Mouse (Mus musculus) common myeloid progenitor, adult 5-6 weeks (primary cell): ENCODE measurements around the gene Celf5. TPM values are rescaled to one million over a fixed set of nuclear protein-coding genes. Genes with fewer than 3 reads are reported as not detected.
"Not testable (repeated sequence)": the region's sequence is repeated elsewhere in the genome, so short reads cannot be mapped to it uniquely, and the experiment has no call there.

Experiments used
- ATAC-seq: replicated peaks from 2 replicates; pipeline ENCODE4 v1.8.0; 2016; ENCODE audit warnings: low read depth, mild to moderate bottlenecking, moderate TSS enrichment, inconsistent platforms; ENCODE audit not compliant: poor library complexity, severe bottlenecking
- total RNA-seq: library from RNA; stranded (forward); fragments of 200-1000, 187-1606 nt; gene quantifications from 2 replicates; pipeline ENCODE4 v1.2.3, GENCODE M21; 2017

Gene Celf5
- total RNA-seq, 1 experiment from 2014 or later = 0.14 TPM

GRCm38 (mm10) chr10:81456983-81457563 is 25.4 kb downstream of the Celf5 start:
- peak; percentile 59 for ATAC-seq

GRCm38 (mm10) chr10:81455181-81455895 is 27.2 kb downstream of the Celf5 start, which contains the start of gene Nfic:
Nfic (minus strand) TSS chr10:81455635.
- ATAC-seq = no peak

- no peak for ATAC-seq
These were observed 28.4 kb downstream of the Celf5 start for GRCm38 (mm10) chr10:81454106-81454505.

- ATAC-seq = no peak
These were observed 29.6 kb downstream of the Celf5 start for GRCm38 (mm10) chr10:81452947-81453288.

- ATAC-seq = 0 out of 2 replicates have a peak, but pooled peaks have one; percentile 9
These were observed 30.1 kb downstream of the Celf5 start for GRCm38 (mm10) chr10:81452237-81452946.

GRCm38 (mm10) chr10:81451365-81451745 is 31.2 kb downstream of the Celf5 start:
- no peak for ATAC-seq

- ATAC-seq = no peak
These were observed 31.7 kb downstream of the Celf5 start for GRCm38 (mm10) chr10:81450641-81451364.

- peak; percentile 88 for ATAC-seq
These were observed 32.4 kb downstream of the Celf5 start for GRCm38 (mm10) chr10:81450140-81450539.

GRCm38 (mm10) chr10:81445516-81445915 is 37.0 kb downstream of the Celf5 start:
- not testable (repeated sequence) for ATAC-seq

- ATAC-seq = peak; percentile 89
These were observed 41.5 kb downstream of the Celf5 start for GRCm38 (mm10) chr10:81441019-81441418.

GRCm38 (mm10) chr10:81435436-81435835 is 47.1 kb downstream of the Celf5 start:
- no peak for ATAC-seq

- ATAC-seq = no peak
These were observed 47.9 kb downstream of the Celf5 start for GRCm38 (mm10) chr10:81434361-81435263.

- peak; percentile 37 for ATAC-seq
These were observed 48.8 kb downstream of the Celf5 start for GRCm38 (mm10) chr10:81433541-81434289.

GRCm38 (mm10) chr10:81432868-81433262 is 49.6 kb downstream of the Celf5 start:
- ATAC-seq = peak; percentile 66

GRCm38 (mm10) chr10:81432169-81432867 is 50.2 kb downstream of the Celf5 start:
- no peak for ATAC-seq

GRCm38 (mm10) chr10:81431526-81432168 is 50.9 kb downstream of the Celf5 start:
- no peak for ATAC-seq

GRCm38 (mm10) chr10:81430831-81431525 is 51.5 kb downstream of the Celf5 start:
- no peak for ATAC-seq
